Comparison of ENCODE assay signal across 16 mouse cellular contexts in the genomic region with DNA sequence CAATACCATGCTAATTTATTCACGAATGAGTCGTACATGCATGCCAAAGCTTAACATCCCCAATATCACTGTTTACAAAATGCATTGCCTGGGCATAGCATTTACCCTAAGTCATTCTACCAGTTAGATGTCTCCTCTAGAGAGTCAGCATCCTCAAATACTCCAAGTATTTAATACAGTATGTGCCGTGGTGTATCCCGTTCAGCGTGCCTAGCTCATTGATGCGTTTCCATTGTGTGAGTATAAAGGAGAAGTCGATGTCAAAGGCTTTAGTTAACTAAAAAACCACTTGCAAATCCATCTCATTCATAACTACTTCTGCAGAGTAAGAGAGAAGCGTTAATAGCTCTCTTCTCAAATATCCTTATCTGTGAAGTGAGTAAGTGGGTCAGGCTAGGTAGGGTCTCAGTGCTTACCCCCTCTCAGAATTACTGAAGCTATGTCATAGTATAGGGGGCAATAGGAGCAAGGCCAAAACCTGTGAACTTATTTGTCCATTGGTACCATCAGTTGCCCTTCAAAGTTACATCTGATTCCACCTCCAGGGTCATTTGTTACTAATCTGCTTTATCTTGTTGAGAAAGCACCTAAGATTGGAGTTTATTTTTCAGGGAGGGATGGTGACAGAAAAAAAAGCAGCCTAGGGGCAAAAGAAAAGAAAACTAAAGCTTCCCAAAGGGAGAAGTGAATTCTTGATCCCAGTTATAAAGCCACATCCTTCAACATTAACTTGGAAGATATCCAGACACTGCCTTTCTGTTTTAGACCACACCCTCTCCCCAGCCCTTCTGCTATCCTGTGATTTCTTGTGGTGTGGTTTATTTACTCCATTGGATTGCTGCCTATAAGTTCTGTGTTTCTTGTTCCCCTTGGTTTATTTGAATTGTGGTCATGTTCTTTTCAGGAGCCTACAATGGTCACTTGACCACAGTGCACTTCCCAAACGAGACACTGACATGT.
DNase-seq lines count a peak whose midpoint lies in the region; ATAC-seq and TF ChIP-seq lines count a peak whose summit lies in the region.
"Had no signal": no experiment of that assay in that cellular context is flagged by ENCODE, and none has a peak within 500 bp of the region (broad histone marks: within the 10 kb centered on the region; RNA-seq: fewer than 3 reads in every experiment).

No protein-coding gene starts in this region.

- peaks cover 3% of the 10 kb centered on the region; the same call in 1 of the 2 replicates for H3K4me1 ChIP-seq in kidney, postnatal 0 days (replicated peaks; ENCODE audit: insufficient read depth, low read length)
- peaks cover 54% of the 10 kb centered on the region for H3K4me1 ChIP-seq in embryonic facial prominence, embryonic 13.5 days
- H3K4me1 ChIP-seq in hindbrain, embryonic 15.5 days (replicated peaks), result peaks cover 66% of the 10 kb centered on the region
- H3K4me1 ChIP-seq in neural tube, embryonic 13.5 days (replicated peaks), result peaks cover 70% of the 10 kb centered on the region
- no peaks in the 10 kb centered on the region for H3K4me1 ChIP-seq in liver, embryonic 11.5 days (replicated peaks; ENCODE audit: control insufficient read depth, insufficient read depth, low read length)
- H3K4me1 ChIP-seq: megakaryocyte, embryonic 14.5 days had no signal

- no peaks in the 10 kb centered on the region for H3K27me3 ChIP-seq in kidney, postnatal 0 days (ENCODE audit: insufficient read depth, low read length)
- H3K27me3 ChIP-seq in embryonic facial prominence, embryonic 13.5 days, result no peaks in the 10 kb centered on the region
- H3K27me3 ChIP-seq in hindbrain, embryonic 15.5 days, result no peaks in the 10 kb centered on the region
- H3K27me3 ChIP-seq in neural tube, embryonic 13.5 days, result no peaks in the 10 kb centered on the region
- H3K27me3 ChIP-seq in liver, embryonic 11.5 days (replicated peaks; ENCODE audit: control insufficient read depth, insufficient read depth, low read length), result no peaks in the 10 kb centered on the region
- H3K27me3 ChIP-seq: kidney, embryonic 15.5 days; megakaryocyte, embryonic 14.5 days had no signal

- H3K27ac ChIP-seq in kidney, postnatal 0 days, result no peak overlapping the region
- peak overlapping the region; percentile 71 for H3K27ac ChIP-seq in embryonic facial prominence, embryonic 13.5 days
- H3K27ac ChIP-seq in hindbrain, embryonic 15.5 days (replicated peaks), result peak overlapping the region; percentile 86
- peak overlapping the region; percentile 79 for H3K27ac ChIP-seq in neural tube, embryonic 13.5 days (replicated peaks)
- no peak overlapping the region for H3K27ac ChIP-seq in liver, embryonic 11.5 days (ENCODE audit: low read depth, low read length)
- H3K27ac ChIP-seq: kidney, embryonic 15.5 days; liver, embryonic 14.5 days had no signal

- TF ChIP-seq CTCF in kidney, postnatal 0 days (IDR thresholded peaks at IDR 0.05; ENCODE audit: low read depth), result no peak

- DNase-seq in kidney, postnatal 0 days (ENCODE audit: low spot score), result peak; percentile 50
- no peak for DNase-seq in kidney, adult 9 months
- no peak for DNase-seq in liver, embryonic 11.5 days (ENCODE audit: low spot score)
- no peak for DNase-seq in lung, postnatal 14 days
- DNase-seq: cerebellum, adult 18-20 months; gastrocnemius, postnatal 14 days; heart, postnatal 36 days; spleen, adult 18-20 months; thymus, adult 18-20 months had no signal

- no peak for ATAC-seq in kidney, postnatal 0 days (replicated peaks; ENCODE audit: low FRiP score, low read depth)
- ATAC-seq in embryonic facial prominence, embryonic 13.5 days (ENCODE audit: insufficient number of reproducible peaks, insufficient read depth, low FRiP score, low TSS enrichment, low read depth), result no peak
- no peak for ATAC-seq in hindbrain, embryonic 15.5 days (ENCODE audit: low FRiP score, low read depth)
- ATAC-seq in neural tube, embryonic 13.5 days (ENCODE audit: low read depth), result no peak
- ATAC-seq in liver, embryonic 11.5 days (replicated peaks; ENCODE audit: low FRiP score), result no peak
- ATAC-seq in granulocyte monocyte progenitor cell, adult 5-6 weeks (replicated peaks; ENCODE audit: poor library complexity, severe bottlenecking), result no peak

- H3K9me3 ChIP-seq in kidney, postnatal 0 days (replicated peaks; ENCODE audit: low read length), result no peaks in the 10 kb centered on the region
- no peaks in the 10 kb centered on the region for H3K9me3 ChIP-seq in embryonic facial prominence, embryonic 13.5 days
- no peaks in the 10 kb centered on the region for H3K9me3 ChIP-seq in hindbrain, embryonic 15.5 days
- H3K9me3 ChIP-seq in neural tube, embryonic 13.5 days, result no peaks in the 10 kb centered on the region
- H3K9me3 ChIP-seq in liver, embryonic 11.5 days (ENCODE audit: control insufficient read depth, low read length), result no peaks in the 10 kb centered on the region
- H3K9me3 ChIP-seq: kidney, embryonic 15.5 days; megakaryocyte, embryonic 14.5 days had no signal

- no peak overlapping the region for H3K4me2 ChIP-seq in kidney, postnatal 0 days (ENCODE audit: low read length)
- peak overlapping the region; percentile 75 for H3K4me2 ChIP-seq in embryonic facial prominence, embryonic 13.5 days
- H3K4me2 ChIP-seq in hindbrain, embryonic 15.5 days, result peak overlapping the region; percentile 86
- peak overlapping the region; percentile 83 for H3K4me2 ChIP-seq in neural tube, embryonic 13.5 days
- no peak overlapping the region for H3K4me2 ChIP-seq in liver, embryonic 11.5 days
- H3K4me2 ChIP-seq: kidney, embryonic 15.5 days had no signal

- 79% methylated on average over 9 of the region's 9 CpGs for WGBS in kidney, postnatal 0 days
- WGBS in embryonic facial prominence, embryonic 13.5 days, result 61% methylated on average over 9 of the region's 9 CpGs
- 34% methylated on average over 9 of the region's 9 CpGs for WGBS in hindbrain, embryonic 15.5 days
- 75% methylated on average over 9 of the region's 9 CpGs for WGBS in neural tube, embryonic 13.5 days
- WGBS in liver, embryonic 11.5 days, result 74% methylated on average over 9 of the region's 9 CpGs

- no peak overlapping the region for H3K9ac ChIP-seq in kidney, postnatal 0 days (ENCODE audit: low read depth, low read length)
- peak overlapping the region; percentile 60 for H3K9ac ChIP-seq in embryonic facial prominence, embryonic 13.5 days
- H3K9ac ChIP-seq in hindbrain, embryonic 15.5 days, result peak overlapping the region; percentile 53
- peak overlapping the region; percentile 66 for H3K9ac ChIP-seq in neural tube, embryonic 13.5 days
- no peak overlapping the region for H3K9ac ChIP-seq in liver, embryonic 11.5 days (ENCODE audit: low read depth, low read length)
- H3K9ac ChIP-seq: kidney, embryonic 15.5 days; liver, embryonic 14.5 days had no signal

- H3K4me3 ChIP-seq in kidney, postnatal 0 days (replicated peaks; ENCODE audit: low read depth, low read length), result no peak overlapping the region
- H3K4me3 ChIP-seq in embryonic facial prominence, embryonic 13.5 days, result peak overlapping the region; percentile 19
- H3K4me3 ChIP-seq in hindbrain, embryonic 15.5 days, result peak overlapping the region; percentile 26
- peak overlapping the region; percentile 21 for H3K4me3 ChIP-seq in neural tube, embryonic 13.5 days
- no peak overlapping the region for H3K4me3 ChIP-seq in liver, embryonic 11.5 days (ENCODE audit: low read depth, low read length)
- H3K4me3 ChIP-seq: kidney, embryonic 15.5 days; megakaryocyte, embryonic 14.5 days had no signal

- H3K36me3 ChIP-seq in kidney, postnatal 0 days (ENCODE audit: insufficient read depth, low read length), result no peaks in the 10 kb centered on the region
- peaks cover 64% of the 10 kb centered on the region for H3K36me3 ChIP-seq in embryonic facial prominence, embryonic 13.5 days
- H3K36me3 ChIP-seq in hindbrain, embryonic 15.5 days, result peaks cover 43% of the 10 kb centered on the region
- H3K36me3 ChIP-seq in neural tube, embryonic 13.5 days, result peaks cover 70% of the 10 kb centered on the region
- H3K36me3 ChIP-seq in liver, embryonic 11.5 days (ENCODE audit: control insufficient read depth, insufficient read depth, low read length), result 0 out of 2 replicates have a peak, but pooled peaks cover 2% of the 10 kb centered on the region

Comparison
In these comparisons a context has a peak if more than half of its experiments do, and no peak if none do; other contexts are left out.
1. H3K27ac ChIP-seq: peak in embryonic facial prominence, embryonic 13.5 days (single experiment), hindbrain, embryonic 15.5 days (single experiment) and neural tube, embryonic 13.5 days (single experiment); none in kidney, postnatal 0 days (single experiment) and liver, embryonic 11.5 days (single experiment).
2. H3K4me2 ChIP-seq: peak in embryonic facial prominence, embryonic 13.5 days (single experiment), hindbrain, embryonic 15.5 days (single experiment) and neural tube, embryonic 13.5 days (single experiment); none in kidney, postnatal 0 days (single experiment) and liver, embryonic 11.5 days (single experiment).
3. H3K4me3 ChIP-seq: peak in embryonic facial prominence, embryonic 13.5 days (single experiment), hindbrain, embryonic 15.5 days (single experiment) and neural tube, embryonic 13.5 days (single experiment); none in kidney, postnatal 0 days (single experiment) and liver, embryonic 11.5 days (single experiment).
4. H3K9ac ChIP-seq: peak in embryonic facial prominence, embryonic 13.5 days (single experiment), hindbrain, embryonic 15.5 days (single experiment) and neural tube, embryonic 13.5 days (single experiment); none in kidney, postnatal 0 days (single experiment) and liver, embryonic 11.5 days (single experiment).